Mouse (Mus musculus): ENCODE data around the gene Ephx1.
"Not testable (repeated sequence)": the region's sequence is repeated elsewhere in the genome, so short reads cannot be mapped to it uniquely, and the experiment has no call there.

Gene Ephx1

GRCm38 (mm10) chr1:180974126-180974746 is 46.5 kb downstream of the Ephx1 start:
- peak; percentile 57 for DNase-seq (ENCODE audit: low spot score)

- no peak for DNase-seq (ENCODE audit: low spot score)
Measured at GRCm38 (mm10) chr1:180972941-180973340, 47.8 kb downstream of the Ephx1 start.

- DNase-seq (ENCODE audit: low spot score), result no peak
Measured at GRCm38 (mm10) chr1:180967261-180967660, 53.4 kb downstream of the Ephx1 start.

GRCm38 (mm10) chr1:180966542-180966941 is 54.2 kb downstream of the Ephx1 start:
- DNase-seq (ENCODE audit: low spot score), result peak; percentile 66

DNA sequence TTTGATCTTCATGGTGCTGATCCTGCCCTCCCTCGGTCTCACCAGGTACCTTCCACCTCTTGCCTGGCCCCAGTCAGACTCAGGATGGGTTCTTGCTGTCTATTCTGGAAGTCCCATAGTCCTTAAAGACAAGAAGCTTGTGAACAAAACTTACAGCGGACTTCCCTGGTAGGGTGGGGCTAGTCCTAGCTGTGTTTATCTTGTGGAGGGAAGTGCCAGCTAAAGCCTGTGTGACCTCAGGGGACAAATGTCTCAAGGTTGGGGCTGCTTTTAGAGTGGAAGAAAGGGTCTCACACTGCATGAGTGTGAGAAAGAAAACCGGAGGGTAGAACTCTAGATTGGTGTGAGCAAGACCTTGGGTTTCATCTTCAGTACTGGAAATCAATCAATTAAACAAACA is 54.9 kb downstream of the Ephx1 start:
- no peak for DNase-seq (ENCODE audit: low spot score)

DNA sequence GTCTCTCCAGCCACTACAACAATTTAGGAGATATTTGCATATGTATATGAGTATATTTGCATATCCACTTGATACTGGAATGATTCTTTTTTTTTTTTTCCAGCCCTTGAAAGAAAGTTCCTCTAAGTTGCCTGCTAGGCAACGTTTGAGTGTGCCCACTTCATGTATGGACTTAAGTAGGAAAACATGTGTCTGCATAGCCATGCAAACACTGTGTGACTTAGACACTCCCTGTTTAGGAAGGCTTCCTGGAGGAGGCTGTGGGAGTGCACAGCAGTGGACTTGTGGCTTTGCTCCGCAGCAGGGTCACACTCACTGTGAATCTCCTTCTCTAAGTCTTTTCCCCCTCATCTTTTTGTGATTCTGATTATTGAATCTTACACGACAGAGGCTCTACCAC is 61.9 kb downstream of the Ephx1 start:
- no peak for DNase-seq (ENCODE audit: low spot score)

- no peak for DNase-seq (ENCODE audit: low spot score)
Measured at GRCm38 (mm10) chr1:180957989-180958388, 62.7 kb downstream of the Ephx1 start.

- DNase-seq (ENCODE audit: low spot score), result no peak
Measured at GRCm38 (mm10) chr1:180956973-180957381, 63.7 kb downstream of the Ephx1 start.

GRCm38 (mm10) chr1:180956401-180956800 is 64.3 kb downstream of the Ephx1 start:
- DNase-seq (ENCODE audit: low spot score), result no peak

- DNase-seq (ENCODE audit: low spot score), result no peak
Measured at GRCm38 (mm10) chr1:180952808-180953207, 67.9 kb downstream of the Ephx1 start.

DNA sequence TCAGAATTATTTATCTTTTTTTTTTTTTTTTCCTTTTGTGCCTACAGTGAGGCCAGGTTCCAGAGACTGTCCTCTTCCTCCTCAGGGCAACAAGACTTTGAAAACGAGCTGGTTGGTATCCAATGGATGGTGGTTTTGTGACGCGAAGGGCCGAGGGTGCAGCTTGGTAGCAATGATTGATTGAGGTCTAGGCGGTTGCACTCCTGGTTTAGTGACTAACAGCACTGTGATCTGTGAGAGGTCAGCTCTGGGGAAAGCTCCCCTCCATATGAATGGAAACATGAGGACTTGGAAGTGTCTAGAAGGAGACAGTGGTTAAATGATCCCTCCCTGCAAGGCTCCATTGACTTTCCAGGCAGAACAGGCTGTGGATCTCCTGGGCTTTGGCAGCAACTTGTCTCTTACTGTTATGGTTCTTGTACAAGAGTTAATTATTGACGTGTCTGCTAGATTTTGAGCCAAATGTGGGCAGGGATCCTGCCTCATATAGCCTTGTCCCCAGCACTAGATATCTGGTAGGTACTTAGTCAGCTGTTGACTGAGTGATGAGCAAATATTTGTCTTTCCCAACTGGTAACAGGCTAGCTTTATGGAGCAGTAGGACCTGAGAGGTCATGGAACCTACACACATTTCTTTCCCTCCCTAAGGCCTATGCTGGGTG is 68.5 kb downstream of the Ephx1 start:
- DNase-seq (ENCODE audit: low spot score), result no peak

GRCm38 (mm10) chr1:180946448-180946847 is 74.3 kb downstream of the Ephx1 start:
- no peak for DNase-seq (ENCODE audit: low spot score)

DNA sequence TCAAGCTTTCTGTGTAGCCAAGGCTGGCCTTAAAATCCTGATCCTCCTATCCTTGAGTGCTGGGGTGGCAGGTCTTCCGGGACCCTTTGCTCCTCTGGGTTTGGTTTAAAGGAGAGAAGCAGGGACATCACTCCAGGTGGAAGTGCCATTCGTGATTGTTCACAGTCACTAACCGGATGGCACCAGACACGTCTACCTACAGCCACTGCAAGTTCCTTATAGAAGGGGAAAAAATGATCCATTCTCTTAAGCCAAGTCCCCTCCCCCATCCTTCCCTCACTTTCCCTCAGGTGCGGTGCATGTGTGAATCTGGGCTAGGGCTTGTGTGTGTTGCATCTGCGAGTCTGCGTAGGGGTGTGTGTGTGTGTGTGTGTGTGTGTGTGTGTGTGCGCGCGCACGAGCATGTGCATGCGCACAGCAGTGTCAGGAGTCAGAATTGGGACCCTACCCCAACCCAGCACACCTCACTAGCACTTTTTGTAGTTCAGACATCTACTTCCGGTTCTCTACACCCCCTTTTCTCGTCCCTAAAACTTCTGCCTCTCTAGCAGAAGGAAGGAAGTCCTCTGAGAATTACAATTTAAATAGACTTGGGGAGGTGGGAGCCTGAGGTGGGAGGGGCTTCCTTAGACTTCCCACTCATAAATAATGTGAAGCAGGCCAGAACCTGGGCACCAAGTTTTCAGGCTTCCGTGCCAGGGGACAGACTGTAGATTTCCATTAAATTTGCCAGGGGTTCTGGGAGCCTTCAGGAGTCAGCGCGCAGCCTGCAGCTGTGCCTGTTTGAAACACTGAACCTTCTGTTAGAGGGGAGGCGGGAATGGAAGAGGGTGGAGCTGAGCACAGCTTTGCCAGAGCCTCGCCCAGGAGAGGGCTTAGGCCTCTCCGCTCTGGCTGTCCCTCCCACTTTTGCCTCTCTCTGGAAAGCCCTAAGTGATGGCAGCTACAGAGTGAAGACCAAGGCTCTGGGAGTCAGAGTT is 75.4 kb downstream of the Ephx1 start:
- peak; percentile 51 for DNase-seq (ENCODE audit: low spot score)

DNA sequence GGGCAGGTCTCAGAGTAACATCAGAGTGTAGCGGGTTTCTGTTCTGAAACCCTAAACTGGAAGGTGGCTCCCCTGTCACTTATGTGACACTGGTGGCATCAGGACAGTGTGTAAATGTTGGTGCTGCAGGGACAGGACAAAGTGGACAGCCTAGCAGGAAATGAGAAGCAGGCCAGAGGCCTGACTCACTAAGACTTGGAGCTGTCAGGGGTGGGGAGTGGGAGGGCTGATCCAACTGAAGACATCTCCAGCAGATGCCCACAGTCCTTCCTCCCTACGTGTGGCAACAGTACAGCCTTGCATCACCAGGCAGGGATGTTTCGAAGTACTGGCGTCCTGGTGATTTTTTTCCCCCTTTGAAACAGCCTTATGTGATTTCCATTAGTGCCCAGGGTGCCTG is 76.2 kb downstream of the Ephx1 start:
- peak; percentile 60 for DNase-seq (ENCODE audit: low spot score)

GRCm38 (mm10) chr1:180943896-180944295 is 76.8 kb downstream of the Ephx1 start:
- DNase-seq (ENCODE audit: low spot score), result peak; percentile 13

DNA sequence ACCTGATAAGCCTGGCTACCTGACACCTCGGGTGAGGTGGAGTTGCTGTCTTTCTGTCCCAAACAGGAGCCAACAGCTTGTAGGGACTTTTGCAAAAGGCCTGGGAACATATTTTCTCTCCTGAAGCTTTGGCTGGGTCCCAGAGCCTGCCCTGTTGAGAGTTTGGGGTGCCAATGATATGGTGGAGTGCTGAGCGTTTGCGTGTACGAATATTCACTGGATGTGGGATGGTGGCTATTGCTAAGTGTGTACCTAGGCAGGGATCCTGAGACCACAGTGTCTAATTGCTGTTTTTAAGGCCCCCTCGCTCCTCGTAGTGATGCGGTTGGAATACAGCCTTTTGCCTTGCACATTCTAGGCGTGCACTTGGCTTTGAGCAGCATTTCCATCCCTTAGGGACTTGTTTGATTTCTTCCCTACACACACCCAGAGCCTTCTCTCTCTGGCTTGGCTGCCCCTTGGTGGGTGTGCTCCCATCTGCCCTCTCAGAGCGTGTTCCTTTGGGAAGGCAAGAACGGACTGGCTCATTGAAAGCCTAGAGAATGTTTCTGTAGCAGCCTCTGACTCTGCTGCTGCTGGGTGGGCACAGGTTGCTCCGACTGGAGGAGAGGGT is 77.6 kb downstream of the Ephx1 start:
- peak; percentile 13 for DNase-seq (ENCODE audit: low spot score)

- DNase-seq (ENCODE audit: low spot score), result peak; percentile 79
Measured at GRCm38 (mm10) chr1:180942166-180943031, 78.3 kb downstream of the Ephx1 start, which contains the start of gene Tmem63a. Gene Tmem63a, plus strand, starts transcription at chr1:180942344.

DNA sequence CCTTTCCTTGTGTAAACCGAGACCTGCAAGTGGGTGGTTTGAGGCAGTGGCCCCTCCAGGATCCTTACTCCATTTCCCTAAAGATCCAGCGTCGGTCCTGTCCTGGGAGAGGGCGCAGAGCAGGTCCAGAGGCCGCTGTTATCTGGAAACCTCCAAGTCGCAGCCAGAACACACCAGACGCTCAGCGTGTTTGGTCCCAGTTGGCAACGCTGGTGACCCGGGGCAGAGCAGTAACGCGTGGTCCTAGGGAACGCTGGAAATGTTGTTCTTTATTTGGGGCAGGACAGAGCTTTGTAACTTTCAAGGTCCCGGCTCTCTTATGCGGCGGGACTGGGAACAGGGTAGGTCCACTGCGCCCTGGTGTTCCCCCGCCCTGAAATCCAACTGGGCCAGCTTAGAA is 79.0 kb downstream of the Ephx1 start:
- peak; percentile 40 for DNase-seq (ENCODE audit: low spot score)

DNA sequence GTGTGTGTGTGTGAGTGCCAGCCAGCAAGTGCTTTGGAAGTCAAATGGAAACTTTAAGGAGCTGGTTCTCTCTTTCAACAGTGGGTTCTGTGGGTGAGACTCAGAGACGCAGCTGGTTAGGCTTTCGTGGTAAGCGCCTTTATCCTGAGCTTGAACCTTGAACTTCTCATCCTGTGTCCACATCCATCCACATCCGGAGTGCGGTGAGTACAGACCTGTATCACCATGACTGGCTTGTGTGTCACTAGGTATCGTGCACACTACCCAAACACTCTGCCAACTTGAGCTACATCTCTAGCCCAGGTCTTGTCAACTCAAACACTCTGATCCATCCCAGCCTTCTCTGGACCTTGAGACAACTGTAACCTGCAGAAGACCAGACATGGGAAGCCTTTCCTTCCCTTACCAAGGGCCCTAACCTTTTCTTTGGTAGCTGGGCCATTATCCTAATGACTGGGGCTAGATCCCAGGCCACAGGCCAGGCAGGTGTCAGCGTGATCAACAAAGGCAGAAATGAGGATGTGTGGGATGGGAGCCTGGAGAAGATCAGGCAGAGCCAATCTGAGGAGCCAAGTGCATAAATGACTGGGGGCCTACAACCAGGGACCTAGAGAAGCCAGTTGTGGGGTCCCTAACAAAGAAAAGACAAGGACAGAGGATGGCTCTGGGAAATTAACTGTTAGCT is 79.8 kb downstream of the Ephx1 start:
- no peak for DNase-seq (ENCODE audit: low spot score)

- not testable (repeated sequence) for DNase-seq (ENCODE audit: low spot score)
Measured at GRCm38 (mm10) chr1:180938781-180939180, 81.9 kb downstream of the Ephx1 start.

DNA sequence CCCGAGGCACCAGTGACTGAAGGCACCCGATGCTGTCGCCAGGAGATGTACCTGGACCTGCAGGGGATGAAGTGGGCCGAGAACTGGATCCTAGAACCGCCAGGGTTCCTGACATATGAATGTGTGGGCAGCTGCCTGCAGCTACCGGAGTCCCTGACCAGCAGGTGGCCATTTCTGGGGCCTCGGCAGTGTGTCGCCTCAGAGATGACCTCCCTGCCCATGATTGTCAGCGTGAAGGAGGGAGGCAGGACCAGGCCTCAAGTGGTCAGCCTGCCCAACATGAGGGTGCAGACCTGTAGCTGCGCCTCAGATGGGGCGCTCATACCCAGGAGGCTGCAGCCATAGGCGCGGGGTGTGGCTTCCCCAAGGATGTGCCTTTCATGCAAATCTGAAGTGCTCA is 83.1 kb downstream of the Ephx1 start:
- not testable (repeated sequence) for DNase-seq (ENCODE audit: low spot score)

Data from adipocyte (in vitro differentiated cells).